Mouse (Mus musculus): Measurements from ENCODE around the gene Setdb2. TPM values are rescaled to one million over a fixed set of nuclear protein-coding genes. Genes with fewer than 3 reads are reported as not detected.

Setdb2 gene
- 4.9 TPM for polyA plus RNA-seq (2014; fragmentation: Illumina TruSeq; extraction: RNeasy Lipid Tissue Mini Kit (QIAGEN cat#74804); ENCODE audit: low read depth, low replicate concordance)

GRCm38 (mm10) chr14:59440558-59441471, at the start of gene Setdb2, which contains the start of gene Cab39l:
TSS of gene Setdb2 (minus strand) at chr14:59440884.
TSS of gene Cab39l (plus strand) at chr14:59440972.

GRCm38 (mm10) chr14:59395281-59395680, 45.4 kb downstream of the Setdb2 start, which contains the start of gene Phf11c:
TSS of gene Phf11c (minus strand) at chr14:59395381.

GRCm38 (mm10) chr14:59365244-59365644, 75.4 kb downstream of the Setdb2 start, which contains the start of gene Phf11d:
TSS of gene Phf11d (minus strand) at chr14:59365470.

Other genes with a start within 250 kb of the Setdb2 start
- 45.6 TPM for gene Rcbtb1, start 239.7 kb downstream of the Setdb2 start, polyA plus RNA-seq (2014; fragmentation: Illumina TruSeq; extraction: RNeasy Lipid Tissue Mini Kit (QIAGEN cat#74804); ENCODE audit: low read depth, low replicate concordance)
- gene Gm6904, start 180.7 kb downstream of the Setdb2 start, polyA plus RNA-seq (2014; fragmentation: Illumina TruSeq; extraction: RNeasy Lipid Tissue Mini Kit (QIAGEN cat#74804); ENCODE audit: low read depth, low replicate concordance): not detected
- 1.1 TPM for gene Phf11a, start 143.4 kb downstream of the Setdb2 start, polyA plus RNA-seq (2014; fragmentation: Illumina TruSeq; extraction: RNeasy Lipid Tissue Mini Kit (QIAGEN cat#74804); ENCODE audit: low read depth, low replicate concordance)
- 3.1 TPM for gene Phf11b, start 99.5 kb downstream of the Setdb2 start, polyA plus RNA-seq (2014; fragmentation: Illumina TruSeq; extraction: RNeasy Lipid Tissue Mini Kit (QIAGEN cat#74804); ENCODE audit: low read depth, low replicate concordance)
- 8.0 TPM for gene Phf11d, start 75.4 kb downstream of the Setdb2 start, polyA plus RNA-seq (2014; fragmentation: Illumina TruSeq; extraction: RNeasy Lipid Tissue Mini Kit (QIAGEN cat#74804); ENCODE audit: low read depth, low replicate concordance)
- gene Phf11c, start 45.5 kb downstream of the Setdb2 start, polyA plus RNA-seq (2014; fragmentation: Illumina TruSeq; extraction: RNeasy Lipid Tissue Mini Kit (QIAGEN cat#74804); ENCODE audit: low read depth, low replicate concordance): 1.6 TPM
- 42.5 TPM for gene Cab39l, start 88 bp upstream of the Setdb2 start, polyA plus RNA-seq (2014; fragmentation: Illumina TruSeq; extraction: RNeasy Lipid Tissue Mini Kit (QIAGEN cat#74804); ENCODE audit: low read depth, low replicate concordance)
- 30.3 TPM for gene Cdadc1, start 157.1 kb upstream of the Setdb2 start, polyA plus RNA-seq (2014; fragmentation: Illumina TruSeq; extraction: RNeasy Lipid Tissue Mini Kit (QIAGEN cat#74804); ENCODE audit: low read depth, low replicate concordance)
- gene Shisa2, start 184.4 kb upstream of the Setdb2 start, polyA plus RNA-seq (2014; fragmentation: Illumina TruSeq; extraction: RNeasy Lipid Tissue Mini Kit (QIAGEN cat#74804); ENCODE audit: low read depth, low replicate concordance): 16.9 TPM

Data from adipose tissue, adult 10 weeks (tissue).